Mouse (Mus musculus) embryonic facial prominence, embryonic 10.5 days (tissue): ENCODE measurements around the gene Pdgfa. TPM values are rescaled to one million over a fixed set of nuclear protein-coding genes. Genes with fewer than 3 reads are reported as not detected.

ENCODE experiments used
- polyA plus RNA-seq: library from polyadenylated mRNA; unstranded; fragments of >200 nt; fragmentation: Nextera tagmentation; extraction: Ambion mirVana; gene quantifications from 2 replicates; pipeline ENCODE4 v1.2.1, GENCODE M21; 2016

Gene Pdgfa
- polyA plus RNA-seq, 1 experiment from 2014 or later = 30.8 TPM

Other genes with a start within 250 kb of the Pdgfa start
- 4.4 and 4.6 TPM in 2 replicates for gene Fam20c, start 242.9 kb downstream of the Pdgfa start, polyA plus RNA-seq
- not detected in 2 replicates for gene Gm5294, start 177.3 kb downstream of the Pdgfa start, polyA plus RNA-seq
- 7.3 and 9.0 TPM in 2 replicates for gene Prkar1b, start 152.6 kb upstream of the Pdgfa start, polyA plus RNA-seq
- 9.6 and 10.6 TPM in 2 replicates for gene Dnaaf5, start 152.9 kb upstream of the Pdgfa start, polyA plus RNA-seq
- 50.5 and 50.6 TPM in 2 replicates for gene Sun1, start 203.3 kb upstream of the Pdgfa start, polyA plus RNA-seq